Mouse (Mus musculus) olfactory bulb, adult 2 months (tissue): Measurements from ENCODE around the gene 1700109H08Rik. TPM values are rescaled to one million over a fixed set of nuclear protein-coding genes. Genes with fewer than 3 reads are reported as not detected.
A peak's percentile ranks its signal among the peaks of the same experiment; 100 is the strongest.
"Not testable (repeated sequence)": the region's sequence is repeated elsewhere in the genome, so short reads cannot be mapped to it uniquely, and the experiment has no call there.

Experiments used
- H3K27ac ChIP-seq: fragments of 200-500 bp; 2 replicates; pipeline ENCODE4 v1.5.1; 2012; ENCODE audit warnings: low read depth, low read length; ENCODE audit not compliant: insufficient read depth
- H3K4me1 ChIP-seq: fragments of 200-500 bp; 2 replicates; pipeline ENCODE4 v1.6.1; 2012; ENCODE audit warnings: low read length; ENCODE audit not compliant: control insufficient read depth, insufficient read depth
- H3K4me3 ChIP-seq: fragments of 200-500 bp; 2 replicates; pipeline ENCODE4 v1.5.1; 2012; ENCODE audit warnings: mild to moderate bottlenecking, low read depth, low read length, moderate library complexity; ENCODE audit not compliant: insufficient read depth
- CTCF ChIP-seq: fragments of 200-500 bp; IDR thresholded peaks from 2 replicates; pipeline ENCODE4 v1.5.1; 2012; ENCODE audit warnings: low read depth, mild to moderate bottlenecking, low read length, moderate library complexity; ENCODE audit not compliant: insufficient read depth
- POLR2A ChIP-seq: fragments of 200-500 bp; IDR thresholded peaks from 2 replicates; pipeline ENCODE4 v1.6.1; 2012; ENCODE audit warnings: mild to moderate bottlenecking, low read depth, low read length, moderate library complexity; ENCODE audit not compliant: insufficient read depth
- WGBS: fragments of 180-500 bp; shearing (Covaris S2); methylation state at CpG from one replicate; pipeline ENCODE4 v1.1.7; 2018; 5-methylcytosine and 5-hydroxymethylcytosine counted together
- polyA plus RNA-seq: library from polyadenylated mRNA; stranded (reverse); fragments of >200 nt; gene quantifications from 2 replicates; pipeline ENCODE4 v1.2.4, GENCODE M21; 2012; ENCODE audit warnings: low replicate concordance; ENCODE audit not compliant: missing spikeins, insufficient read depth, insufficient read length

The 1700109H08Rik gene
- polyA plus RNA-seq, 1 experiment: not detected

- Histone ChIP-seq H3K4me1 (peaks cover 8% of the 10 kb centered on the region), H3K27ac (peak within 1 kb of the TSS; percentile 60), H3K4me3 (peak within 1 kb of the TSS; percentile 89)
- TF ChIP-seq POLR2A: 0 out of 2 replicates have a peak, but pooled peaks have one; percentile 9
- TF ChIP-seq CTCF: 0 out of 2 replicates have a peak, but pooled peaks have one; percentile 5
- WGBS: under 1% methylated on average over 50 of the region's 50 CpGs
Measured at GRCm38 (mm10) chr5:3595693-3596398, 24.5 kb downstream of the 1700109H08Rik start, which contains the start of gene Pex1. Gene Pex1 (plus strand): TSS chr5:3596066.

DNA sequence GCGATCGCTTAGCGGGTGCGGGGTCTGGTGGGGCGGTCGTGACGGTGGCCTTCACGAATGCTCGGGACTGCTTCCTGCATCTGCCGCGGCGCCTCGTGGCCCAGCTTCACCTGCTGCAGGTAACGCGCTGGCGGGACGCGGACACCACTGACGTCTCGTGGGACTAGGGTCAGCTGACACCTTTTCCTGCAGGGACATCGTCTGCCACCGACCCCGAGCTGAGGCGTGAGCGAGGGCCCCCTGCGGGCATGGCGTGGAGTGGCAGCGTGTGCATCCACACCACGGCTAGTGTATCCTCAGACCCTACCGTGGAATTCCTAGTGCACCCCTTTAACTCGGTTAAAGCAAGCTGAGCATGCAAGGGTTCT is 25.0 kb downstream of the 1700109H08Rik start, which contains the start of gene Rbm48:
Gene Rbm48, minus strand, starts transcription at position 187 of the 368 bp plus-strand sequence.
- Histone ChIP-seq H3K4me1 (peaks cover 8% of the 10 kb centered on the region), H3K4me3 (peak within 1 kb of the TSS; percentile 89), H3K27ac (peak within 1 kb of the TSS; percentile 60)
- WGBS: under 1% methylated on average over 31 of the region's 31 CpGs
- TF ChIP-seq POLR2A (no peak), CTCF (peak; percentile 42; the same call in 1 of the 2 replicates)

- TF ChIP-seq CTCF (no peak), POLR2A (no peak)
- peaks cover 8% of the 10 kb centered on the region for H3K4me1 ChIP-seq
- H3K27ac ChIP-seq: no peak overlapping the region
- H3K4me3 ChIP-seq: no peak overlapping the region
Measured at GRCm38 (mm10) chr5:3597171-3597570, 25.8 kb downstream of the 1700109H08Rik start.

DNA sequence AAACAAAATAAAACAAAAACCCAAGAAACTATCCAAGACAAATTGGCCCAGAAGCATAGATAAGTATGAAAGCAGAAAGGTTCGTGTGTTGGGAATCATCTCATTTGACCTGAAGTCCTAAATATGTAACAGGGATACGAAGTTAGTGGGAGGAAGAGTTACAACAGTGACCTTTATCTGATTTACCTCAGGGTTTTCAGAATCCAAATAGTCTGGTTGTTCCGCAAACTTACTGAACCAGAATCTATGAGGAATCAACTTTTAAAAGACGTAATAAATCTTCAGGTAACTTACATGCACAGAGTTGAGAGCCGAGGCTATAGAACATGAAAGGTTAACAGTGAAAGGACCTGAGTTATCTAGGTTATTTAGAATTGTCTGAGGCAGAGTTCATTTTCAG is 27.4 kb downstream of the 1700109H08Rik start:
- peaks cover 8% of the 10 kb centered on the region for H3K4me1 ChIP-seq
- no peak overlapping the region for H3K4me3 ChIP-seq
- TF ChIP-seq CTCF (no peak), POLR2A (no peak)
- WGBS: 95% methylated on average over 5 of the region's 5 CpGs
- H3K27ac ChIP-seq: no peak overlapping the region

- 94% methylated on average over 1 of the region's 1 CpGs for WGBS
- Histone ChIP-seq H3K27ac (no peak overlapping the region), H3K4me1 (peaks cover 5% of the 10 kb centered on the region; the same call in 1 of the 2 replicates), H3K4me3 (no peak overlapping the region)
- TF ChIP-seq CTCF: no peak
- no peak for TF ChIP-seq POLR2A
Measured at GRCm38 (mm10) chr5:3600298-3600697, 28.9 kb downstream of the 1700109H08Rik start.

DNA sequence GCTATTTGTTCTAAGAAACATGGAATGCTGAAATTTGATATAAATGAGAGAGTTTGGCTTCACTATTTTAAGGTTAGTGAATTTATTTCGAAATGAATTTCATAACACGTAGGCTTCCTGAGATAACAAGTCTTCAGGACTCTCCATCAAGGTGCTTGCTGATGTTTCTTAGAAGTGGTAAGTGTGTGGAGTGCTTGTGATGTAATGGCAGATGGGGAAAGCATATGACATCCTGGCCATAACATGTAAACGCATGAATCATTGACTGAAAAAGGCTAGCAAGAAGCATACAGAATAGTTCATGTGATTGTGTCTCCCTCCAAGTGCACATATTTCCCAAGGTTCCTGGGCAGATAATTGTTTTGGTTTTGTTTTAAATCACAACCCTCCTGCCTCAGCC is 29.4 kb downstream of the 1700109H08Rik start:
- no peak overlapping the region for H3K27ac ChIP-seq
- peaks cover 5% of the 10 kb centered on the region; the same call in 1 of the 2 replicates for H3K4me1 ChIP-seq
- TF ChIP-seq POLR2A (no peak), CTCF (no peak)
- H3K4me3 ChIP-seq: no peak overlapping the region
- WGBS: 94% methylated on average over 3 of the region's 3 CpGs

DNA sequence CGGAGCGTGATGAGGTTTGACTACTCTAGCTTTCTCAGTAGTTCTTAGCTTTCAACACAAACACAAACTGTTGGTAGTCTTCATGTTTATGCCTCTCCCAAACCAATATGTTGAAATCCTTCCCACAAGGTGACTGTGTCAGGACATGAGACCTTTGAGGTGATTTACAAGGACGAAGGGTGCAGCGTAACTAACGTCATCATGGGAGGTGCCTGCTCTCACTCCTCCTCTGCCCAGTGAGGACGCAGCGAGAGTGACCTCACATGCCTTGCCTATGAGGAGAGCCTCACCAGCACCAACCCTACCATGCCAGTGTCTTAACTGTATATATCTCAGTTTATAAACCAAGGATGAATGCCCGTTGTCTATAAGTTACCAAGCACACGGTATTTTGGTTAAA is 35.7 kb downstream of the 1700109H08Rik start:
- no peaks in the 10 kb centered on the region for H3K4me1 ChIP-seq
- TF ChIP-seq CTCF (no peak), POLR2A (no peak)
- 97% methylated on average over 9 of the region's 9 CpGs for WGBS

GRCm38 (mm10) chr5:3609241-3609640 is 37.9 kb downstream of the 1700109H08Rik start:
- no peaks in the 10 kb centered on the region for H3K4me1 ChIP-seq
- WGBS: 94% methylated on average over 7 of the region's 7 CpGs
- H3K4me3 ChIP-seq: no peak overlapping the region
- H3K27ac ChIP-seq: no peak overlapping the region
- no peak for TF ChIP-seq CTCF
- no peak for TF ChIP-seq POLR2A

More for the DNA sequence above, 35.7 kb downstream of the 1700109H08Rik start:
- H3K27ac ChIP-seq: no peak overlapping the region
- H3K4me3 ChIP-seq: no peak overlapping the region

GRCm38 (mm10) chr5:3611835-3612234 is 40.5 kb downstream of the 1700109H08Rik start:
- not testable (repeated sequence) for H3K4me3 ChIP-seq, H3K4me1 ChIP-seq, H3K27ac ChIP-seq
- WGBS: 92% methylated on average over 2 of the region's 2 CpGs
